Mouse (Mus musculus) gastrocnemius, postnatal 25 days (tissue): ENCODE results near the gene Cyp2c54. TPM values are rescaled to one million over a fixed set of nuclear protein-coding genes. Genes with fewer than 3 reads are reported as not detected.
"Not testable (repeated sequence)": the region's sequence is repeated elsewhere in the genome, so short reads cannot be mapped to it uniquely, and the experiment has no call there.

Experiments
- DNase-seq: peaks from one replicate; pipeline ENCODE4 v3.0.0; 2022
- long read RNA-seq, 2 experiments: library from polyadenylated mRNA; stranded (forward); transcript quantifications; one replicate each; pipeline ENCODE4 v2.0.0; 2021
- total RNA-seq, 2 experiments: library from RNA; stranded (reverse); gene quantifications; 1 replicate in 1 of 2; 2 replicates in 1 of 2; pipeline ENCODE4 v1.2.3; 2021

The Cyp2c54 gene
- total RNA-seq: not detected
- long read RNA-seq, experiment 1: 0 reads
- long read RNA-seq, experiment 2: 0 reads

DNA sequence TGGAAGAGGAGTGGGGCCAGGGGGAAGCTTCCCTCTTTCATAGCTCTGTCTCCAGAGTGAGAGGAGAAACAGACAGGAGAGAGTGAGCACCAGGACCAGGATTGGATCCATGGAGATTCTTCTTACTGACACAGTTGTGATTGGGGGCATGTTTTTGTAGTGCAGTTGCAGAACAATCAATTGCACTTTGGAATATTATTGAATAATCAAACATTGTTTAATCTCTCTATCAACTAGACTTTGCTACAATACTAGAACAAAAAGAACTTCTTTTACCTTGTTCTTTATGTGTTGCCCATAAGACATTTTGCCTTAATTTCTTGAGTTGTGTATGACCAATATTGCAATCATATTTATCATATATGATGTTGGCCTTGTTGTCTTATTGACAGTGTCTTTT, at the start of gene Cyp2c54:
Cyp2c54 (minus strand) TSS at position 127 of the 400 bp plus-strand sequence.
- no peak for DNase-seq

DNA sequence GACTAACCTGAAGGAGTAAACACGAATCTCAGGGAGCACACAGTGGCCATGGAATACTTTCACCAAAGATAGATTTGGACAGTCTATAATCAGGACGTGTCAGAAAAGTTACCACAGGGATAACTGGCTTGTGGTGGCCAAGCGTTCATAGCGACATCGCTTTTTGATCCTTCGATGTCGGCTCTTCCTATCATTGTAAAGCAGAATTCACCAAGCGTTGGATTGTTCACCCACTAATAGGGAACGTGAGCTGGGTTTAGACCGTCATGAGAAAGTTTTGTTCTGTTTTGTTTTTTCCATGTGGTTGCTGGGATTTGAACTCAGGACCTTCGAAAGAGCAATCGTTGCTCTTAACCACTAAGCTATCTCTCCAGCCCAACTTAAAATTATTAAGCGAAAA, 46.0 kb upstream of the Cyp2c54 start:
- not testable (repeated sequence) for DNase-seq

DNA sequence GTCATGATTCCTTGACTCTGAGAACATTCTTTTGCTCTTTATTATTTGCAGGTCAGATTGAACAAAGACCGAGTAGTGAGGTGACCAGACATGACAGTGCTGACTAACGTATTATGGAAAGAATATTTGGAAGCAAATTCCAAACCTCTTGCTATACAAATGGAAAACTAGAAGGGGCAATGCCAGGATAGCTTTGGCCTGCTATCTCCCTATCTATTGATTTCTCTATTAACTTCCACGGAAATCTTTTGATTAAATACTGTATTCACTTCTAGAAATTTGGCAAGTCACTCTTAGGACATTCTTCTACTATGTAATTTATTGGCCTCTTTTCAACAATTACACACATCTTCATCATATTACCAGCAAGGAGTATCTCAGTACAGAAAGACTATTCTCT, 17.5 kb upstream of the Cyp2c54 start:
- DNase-seq: no peak

- not testable (repeated sequence) for DNase-seq
Observed at GRCm38 (mm10) chr19:40089421-40089820, 15.8 kb upstream of the Cyp2c54 start, which contains the start of gene Cyp2c50. Gene Cyp2c50, plus strand, starts transcription at chr19:40089688.

DNA sequence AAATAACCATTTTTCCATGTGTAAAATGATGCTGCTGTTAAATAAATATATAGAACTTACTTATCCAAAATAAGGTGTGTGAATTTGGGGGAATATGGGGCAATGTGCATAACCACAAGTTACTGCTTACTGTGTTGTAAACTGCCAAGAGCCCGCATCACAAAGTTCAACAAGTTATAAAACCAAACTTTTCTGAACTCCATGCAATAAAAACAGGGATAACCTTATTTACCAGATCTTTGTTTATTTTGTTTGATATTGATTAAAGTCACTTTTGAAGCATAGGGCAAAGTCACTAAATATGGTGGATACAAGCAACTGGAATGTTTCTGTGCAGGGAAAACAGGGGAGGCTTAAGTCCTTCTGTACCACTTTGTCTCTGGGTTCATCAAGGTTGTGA, 14.8 kb upstream of the Cyp2c54 start:
- no peak for DNase-seq

DNA sequence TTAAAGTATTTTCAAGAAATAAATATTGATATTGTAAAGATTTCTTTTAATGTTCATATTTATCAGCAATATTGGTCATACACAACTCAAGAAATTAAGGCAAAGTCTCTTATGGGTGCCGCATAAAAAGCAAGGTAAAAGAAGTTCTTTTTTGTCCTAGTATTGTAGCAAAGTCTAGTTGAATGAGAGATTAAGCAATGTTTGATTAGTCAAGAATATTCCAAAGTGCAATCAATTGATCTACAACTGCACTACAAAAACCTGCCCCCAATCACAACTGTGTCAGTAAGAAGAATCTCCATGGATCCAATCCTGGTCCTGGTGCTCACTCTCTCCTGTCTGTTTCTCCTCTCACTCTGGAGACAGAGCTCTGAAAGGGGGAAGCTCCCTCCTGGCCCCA, 81.5 kb downstream of the Cyp2c54 start, which contains the start of gene Cyp2c37:
Cyp2c37 (plus strand) TSS at position 285 of the 400 bp plus-strand sequence.
- not testable (repeated sequence) for DNase-seq

DNA sequence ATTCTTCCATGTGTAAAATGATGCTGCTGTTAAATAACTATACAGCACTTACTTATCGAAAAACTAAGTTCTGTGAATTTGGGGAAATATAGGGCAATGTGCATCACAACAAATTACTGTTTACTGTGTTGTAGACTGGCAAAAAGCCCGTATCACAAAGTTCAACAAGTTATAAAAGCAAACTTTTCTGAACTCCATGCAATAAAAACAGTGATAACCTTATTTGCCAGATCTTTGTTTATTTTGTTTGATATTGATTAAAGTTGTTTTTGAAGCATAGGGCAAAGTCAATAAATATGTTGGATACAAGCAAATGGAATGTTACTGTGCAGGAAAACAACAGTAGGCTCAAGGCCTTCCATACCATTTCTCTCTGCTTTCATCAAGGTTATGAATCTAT, 84.2 kb downstream of the Cyp2c54 start:
- DNase-seq: no peak

Other genes starting within 250 kb of the Cyp2c54 start
- not detected for gene Cyp2c69, start 187.0 kb downstream of the Cyp2c54 start, total RNA-seq
- gene Cyp2c37, start 81.4 kb downstream of the Cyp2c54 start, total RNA-seq: not detected
- gene Cyp2c50, start 15.9 kb upstream of the Cyp2c54 start, total RNA-seq: not detected
- not detected for gene Cyp2c70, start 113.5 kb upstream of the Cyp2c54 start, total RNA-seq
- gene Pdlim1, start 198.0 kb upstream of the Cyp2c54 start, total RNA-seq: 100 to 1,000 TPM; 116 to 150 TPM